Comparison of ENCODE assay signal across 27 mouse cellular contexts in genomic region chr3:140531747-140532502, GRCm38 (mm10).
DNase-seq lines count a peak whose midpoint lies in the region; ATAC-seq lines count a peak whose summit lies in the region.
"Had no signal": no experiment of that assay in that cellular context is flagged by ENCODE, and none has a peak within 500 bp of the region (broad histone marks: within the 10 kb centered on the region; RNA-seq: fewer than 3 reads in every experiment).

No protein-coding gene starts in this region.

- H3K4me1 ChIP-seq in forebrain, embryonic 13.5 days, result no peaks in the 10 kb centered on the region
- no peaks in the 10 kb centered on the region for H3K4me1 ChIP-seq in forebrain, embryonic 12.5 days
- H3K4me1 ChIP-seq in forebrain, embryonic 16.5 days (replicated peaks; ENCODE audit: control insufficient read depth, insufficient read depth, low read length), result no peaks in the 10 kb centered on the region
- H3K4me1 ChIP-seq: embryonic facial prominence, embryonic 13.5 days; heart, embryonic 12.5 days; hindbrain, embryonic 10.5 days; limb, embryonic 12.5 days had no signal

- no peak overlapping the region for H3K9ac ChIP-seq in forebrain, embryonic 13.5 days
- H3K9ac ChIP-seq in forebrain, embryonic 12.5 days, result no peak overlapping the region
- no peak overlapping the region for H3K9ac ChIP-seq in forebrain, embryonic 16.5 days (replicated peaks; ENCODE audit: low read depth, low read length)
- H3K9ac ChIP-seq: embryonic facial prominence, embryonic 13.5 days; heart, embryonic 12.5 days; limb, embryonic 12.5 days; liver, postnatal 0 days had no signal

- peak; percentile 3 to 7 for DNase-seq in left cerebral cortex, postnatal 14 days (ENCODE audit: low spot score in 2 of 2)
- DNase-seq in left cerebral cortex, adult 18-20 months (ENCODE audit: low spot score in 2 of 2), result no peak
- peak; percentile 4 for DNase-seq in A20 (ENCODE audit: low read depth, low spot score)
- DNase-seq in urinary bladder, postnatal 10 days (ENCODE audit: low spot score), result no peak
- no peak for DNase-seq in urinary bladder, postnatal 14 days (ENCODE audit: low spot score)
- DNase-seq: cerebellum, adult 2 months; cerebellum, postnatal 25 days; gastrocnemius, postnatal 10 days; heart, adult 18-20 months; heart, postnatal 10 days; kidney, postnatal 25 days; liver, postnatal 0 days; lung, postnatal 10 days; thymus, postnatal 36 days had no signal

- no peaks in the 10 kb centered on the region for H3K27me3 ChIP-seq in forebrain, embryonic 13.5 days
- H3K27me3 ChIP-seq in forebrain, embryonic 12.5 days, result no peaks in the 10 kb centered on the region
- H3K27me3 ChIP-seq in forebrain, embryonic 16.5 days (replicated peaks; ENCODE audit: control insufficient read depth, insufficient read depth, low read length), result no peaks in the 10 kb centered on the region
- H3K27me3 ChIP-seq: embryonic facial prominence, embryonic 13.5 days; heart, embryonic 12.5 days; limb, embryonic 12.5 days; Patski had no signal

- no peak overlapping the region for H3K4me2 ChIP-seq in forebrain, embryonic 13.5 days
- H3K4me2 ChIP-seq in forebrain, embryonic 12.5 days, result no peak overlapping the region
- H3K4me2 ChIP-seq in forebrain, embryonic 16.5 days (ENCODE audit: low read length), result no peak overlapping the region
- H3K4me2 ChIP-seq: embryonic facial prominence, embryonic 13.5 days; heart, embryonic 12.5 days; limb, embryonic 12.5 days; liver, embryonic 11.5 days; midbrain, embryonic 11.5 days had no signal

- intact Hi-C loops in left cerebral cortex, postnatal 14 days (cut with DNase I), result no loop called here

- H3K4me3 ChIP-seq in forebrain, embryonic 13.5 days, result no peak overlapping the region
- no peak overlapping the region for H3K4me3 ChIP-seq in forebrain, embryonic 12.5 days (replicated peaks)
- H3K4me3 ChIP-seq in forebrain, embryonic 16.5 days (replicated peaks; ENCODE audit: low read length), result no peak overlapping the region
- H3K4me3 ChIP-seq: embryonic facial prominence, embryonic 13.5 days; erythroblast, embryonic 14.5 days; heart, embryonic 12.5 days; hindbrain, embryonic 10.5 days; limb, embryonic 12.5 days had no signal

- 76% methylated on average over 6 of the region's 6 CpGs for WGBS in forebrain, embryonic 13.5 days
- WGBS in forebrain, embryonic 12.5 days, result 74% methylated on average over 6 of the region's 6 CpGs
- 58% methylated on average over 6 of the region's 6 CpGs for WGBS in forebrain, embryonic 16.5 days

- H3K27ac ChIP-seq in forebrain, embryonic 13.5 days, result no peak overlapping the region
- no peak overlapping the region for H3K27ac ChIP-seq in forebrain, embryonic 12.5 days
- H3K27ac ChIP-seq in forebrain, embryonic 16.5 days (ENCODE audit: low read length), result no peak overlapping the region
- H3K27ac ChIP-seq: embryonic facial prominence, embryonic 13.5 days; hindbrain, embryonic 10.5 days; hindbrain, postnatal 0 days; limb, embryonic 12.5 days had no signal

- H3K36me3 ChIP-seq in forebrain, embryonic 13.5 days (ENCODE audit: poor library complexity, severe bottlenecking), result no peaks in the 10 kb centered on the region
- H3K36me3 ChIP-seq in forebrain, embryonic 12.5 days (replicated peaks), result no peaks in the 10 kb centered on the region
- H3K36me3 ChIP-seq in forebrain, embryonic 16.5 days (ENCODE audit: control insufficient read depth, insufficient read depth), result no peaks in the 10 kb centered on the region
- H3K36me3 ChIP-seq: embryonic facial prominence, embryonic 13.5 days; heart, embryonic 12.5 days; hindbrain, embryonic 10.5 days; limb, embryonic 12.5 days had no signal

- no peaks in the 10 kb centered on the region for H3K9me3 ChIP-seq in forebrain, embryonic 13.5 days (replicated peaks)
- no peaks in the 10 kb centered on the region for H3K9me3 ChIP-seq in forebrain, embryonic 12.5 days
- H3K9me3 ChIP-seq in forebrain, embryonic 16.5 days (ENCODE audit: control insufficient read depth, low read length), result no peaks in the 10 kb centered on the region
- H3K9me3 ChIP-seq: embryonic facial prominence, embryonic 13.5 days; heart, embryonic 12.5 days; hindbrain, embryonic 10.5 days; limb, embryonic 12.5 days had no signal

- peak; percentile 61; the same call in 1 of the 2 replicates for ATAC-seq in forebrain, embryonic 13.5 days
- ATAC-seq in forebrain, embryonic 12.5 days (ENCODE audit: low FRiP score), result no peak
- ATAC-seq in forebrain, embryonic 16.5 days, result peak; percentile 76
- ATAC-seq: hindbrain, postnatal 0 days; intestine, embryonic 16.5 days; liver, postnatal 0 days; Patski had no signal

Comparison
In these comparisons a context has a peak if more than half of its experiments do, and no peak if none do; other contexts are left out.
1. DNase-seq: peak in left cerebral cortex, postnatal 14 days (2 of 2) and A20 (single experiment); none in left cerebral cortex, adult 18-20 months (0 of 2), urinary bladder, postnatal 10 days (single experiment) and urinary bladder, postnatal 14 days (single experiment).